Mouse (Mus musculus) kidney, postnatal 14 days (tissue): ENCODE measurements around the gene Plekhf1.

Source experiments
- DNase-seq: peaks from one replicate; pipeline ENCODE4 v3.0.0; 2022; ENCODE audit warnings: mixed read lengths

Plekhf1 gene

GRCm38 (mm10) chr7:38184786-38185185 lies 43.0 kb downstream of the Plekhf1 start:
- DNase-seq = no peak

GRCm38 (mm10) chr7:38184418-38184745 lies 43.4 kb downstream of the Plekhf1 start:
- DNase-seq = no peak

GRCm38 (mm10) chr7:38183709-38184417 lies 44.0 kb downstream of the Plekhf1 start:
- DNase-seq = peak; percentile 90

DNA sequence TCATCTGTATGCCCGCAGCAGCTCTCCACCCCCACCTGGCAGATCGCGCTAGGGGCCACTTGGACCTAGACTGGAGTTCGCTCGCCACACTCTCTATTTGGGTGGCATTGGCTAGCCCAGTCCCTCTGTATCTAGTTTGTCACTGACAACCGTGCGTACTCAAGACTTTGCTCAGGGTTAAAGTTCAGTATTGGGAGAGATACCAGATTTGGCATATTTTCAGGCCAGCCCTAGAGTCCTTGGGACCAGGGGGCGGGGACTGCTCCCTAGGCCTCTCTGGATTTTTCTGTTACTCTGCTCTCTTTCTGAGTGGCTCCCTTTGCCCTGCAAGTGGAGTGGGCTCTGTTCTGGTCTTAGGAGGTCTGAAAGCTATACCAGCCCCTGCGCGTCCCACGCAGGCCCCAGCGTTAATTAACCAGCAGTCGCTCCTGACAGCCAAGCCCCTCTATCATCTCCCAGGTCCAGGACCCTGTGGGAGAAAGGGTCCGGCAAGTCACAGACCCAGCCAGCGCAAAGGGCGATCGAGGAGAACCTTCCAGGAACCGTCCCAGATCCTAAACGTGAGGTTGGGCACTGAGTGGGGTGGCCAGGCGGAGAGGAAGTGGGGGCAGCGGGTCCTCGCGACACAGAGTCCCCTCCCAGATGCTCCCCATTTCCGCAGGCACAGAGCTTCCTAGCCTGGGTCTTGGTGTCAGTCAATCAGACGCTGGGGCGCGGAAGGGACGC lies 44.7 kb downstream of the Plekhf1 start, which contains the start of gene 1600014C10Rik:
Gene 1600014C10Rik (plus strand): TSS at position 256 of the 726 bp plus-strand sequence.
- peak; percentile 44 for DNase-seq

- DNase-seq = peak; percentile 88
Observed at GRCm38 (mm10) chr7:38182596-38182961, 45.2 kb downstream of the Plekhf1 start.

DNA sequence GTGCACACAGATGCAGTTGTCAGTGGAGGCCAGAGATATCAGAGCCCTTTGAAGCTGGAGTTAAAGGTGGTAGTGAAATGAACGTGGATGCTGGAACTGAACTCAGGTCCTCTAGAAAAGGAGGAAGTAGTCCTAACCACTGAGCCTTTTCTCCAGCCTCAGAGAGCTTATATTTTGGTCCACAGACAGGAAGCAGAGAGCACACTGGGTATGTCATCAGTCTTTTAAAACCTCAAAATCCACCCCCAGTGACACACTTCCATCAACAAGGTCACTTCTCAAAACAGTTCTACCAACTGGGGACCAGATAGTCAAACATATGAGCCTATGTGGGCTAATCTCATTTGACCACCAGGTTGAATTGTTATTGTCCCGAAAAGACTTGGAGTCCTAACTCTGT lies 46.5 kb downstream of the Plekhf1 start:
- no peak for DNase-seq

- no peak for DNase-seq
Observed at GRCm38 (mm10) chr7:38179896-38180295, 47.9 kb downstream of the Plekhf1 start.

DNA sequence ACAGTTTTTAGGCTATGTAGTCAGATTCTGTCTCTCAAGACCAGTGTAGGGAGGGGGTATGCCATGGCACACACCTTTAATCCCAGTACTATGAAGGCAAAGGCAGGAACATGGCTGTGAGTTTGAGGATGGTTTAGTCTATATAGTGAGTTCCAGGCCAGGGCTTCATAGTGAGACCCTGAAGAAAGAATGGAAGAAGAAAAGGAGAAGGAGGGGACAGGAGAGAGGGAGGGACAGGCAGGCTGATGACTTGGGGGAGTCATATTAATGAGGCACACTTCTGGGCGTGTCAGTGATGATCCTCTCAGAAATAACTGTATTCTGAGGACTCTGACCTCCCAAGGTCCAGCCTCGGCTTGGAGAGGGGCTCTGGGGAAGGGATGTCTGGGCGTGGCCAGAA lies 51.8 kb downstream of the Plekhf1 start:
- no peak for DNase-seq

DNA sequence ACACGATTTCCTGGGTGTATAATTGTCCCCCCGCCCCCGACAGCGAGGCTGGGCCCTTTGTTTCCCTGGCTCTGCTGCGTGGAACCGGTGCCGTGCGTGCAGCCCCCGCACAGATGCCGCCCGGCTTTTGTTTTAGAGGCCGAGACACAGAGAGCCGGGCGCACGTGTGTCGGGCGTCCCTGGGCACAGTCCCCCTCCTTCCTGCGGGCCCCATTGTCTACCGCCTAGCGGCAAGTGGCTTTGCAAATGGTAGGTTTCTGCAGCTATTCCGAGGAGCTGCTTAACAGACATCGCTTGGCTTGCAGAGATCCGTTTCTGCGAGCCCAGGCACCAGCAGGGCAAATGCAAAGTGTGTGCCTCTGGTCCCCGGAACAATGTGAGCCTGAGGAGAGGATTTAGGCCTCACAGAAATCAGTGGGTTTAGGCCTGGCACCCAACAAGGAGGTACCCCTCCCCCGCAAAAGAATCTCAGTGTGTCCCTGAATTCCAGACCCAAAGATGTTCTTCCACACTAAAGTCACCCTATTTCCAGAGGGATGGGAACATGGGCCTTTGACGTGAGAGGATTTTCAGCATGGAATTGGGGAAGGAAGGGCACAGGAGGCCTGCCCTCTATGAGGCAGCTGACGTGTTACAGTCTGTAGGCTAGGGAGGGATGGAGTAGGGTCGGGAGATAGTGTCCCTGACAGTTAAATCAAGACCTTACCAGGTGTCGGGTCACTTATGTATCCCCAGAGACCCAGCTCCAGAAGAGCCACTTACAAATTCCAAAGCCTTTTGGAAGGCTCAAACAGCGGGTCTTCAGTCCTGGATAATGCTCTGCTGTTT lies 53.3 kb downstream of the Plekhf1 start:
- no peak for DNase-seq

DNA sequence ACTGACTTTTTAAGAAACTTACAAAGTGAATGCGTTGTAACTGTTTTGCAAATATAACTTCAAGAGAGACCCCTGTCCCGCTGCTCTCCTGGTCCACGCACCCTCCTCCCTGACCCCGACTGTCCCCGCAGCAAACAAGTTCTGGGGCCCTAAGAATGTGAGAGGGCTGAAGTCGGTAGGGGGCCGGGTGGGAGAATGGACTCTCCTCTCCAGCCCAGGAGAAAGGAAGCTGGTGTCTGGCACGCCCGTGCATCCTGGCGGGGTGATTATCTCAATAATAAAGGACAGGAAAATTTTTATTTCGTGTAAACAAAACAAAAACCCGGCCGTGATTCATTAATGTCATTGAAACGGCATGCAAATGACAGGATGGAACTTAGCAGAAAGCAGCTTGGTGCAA lies 53.9 kb downstream of the Plekhf1 start:
- no peak for DNase-seq

GRCm38 (mm10) chr7:38167724-38168141 lies 60.1 kb downstream of the Plekhf1 start:
- DNase-seq = peak; percentile 30
